Mouse (Mus musculus) liver, embryonic 18 days (tissue): ENCODE results near the gene Dhx29. TPM values are rescaled to one million over a fixed set of nuclear protein-coding genes. Genes with fewer than 3 reads are reported as not detected.

Experiments
- polyA plus RNA-seq: library from polyadenylated mRNA; depleted of rRNA; stranded (reverse); fragments of >200 nt; gene quantifications from 2 replicates; pipeline ENCODE4 v1.2.3, GENCODE M21; 2012; rRNA removed

The Dhx29 gene
- polyA plus RNA-seq = 2.2 TPM in 2 replicates

DNA sequence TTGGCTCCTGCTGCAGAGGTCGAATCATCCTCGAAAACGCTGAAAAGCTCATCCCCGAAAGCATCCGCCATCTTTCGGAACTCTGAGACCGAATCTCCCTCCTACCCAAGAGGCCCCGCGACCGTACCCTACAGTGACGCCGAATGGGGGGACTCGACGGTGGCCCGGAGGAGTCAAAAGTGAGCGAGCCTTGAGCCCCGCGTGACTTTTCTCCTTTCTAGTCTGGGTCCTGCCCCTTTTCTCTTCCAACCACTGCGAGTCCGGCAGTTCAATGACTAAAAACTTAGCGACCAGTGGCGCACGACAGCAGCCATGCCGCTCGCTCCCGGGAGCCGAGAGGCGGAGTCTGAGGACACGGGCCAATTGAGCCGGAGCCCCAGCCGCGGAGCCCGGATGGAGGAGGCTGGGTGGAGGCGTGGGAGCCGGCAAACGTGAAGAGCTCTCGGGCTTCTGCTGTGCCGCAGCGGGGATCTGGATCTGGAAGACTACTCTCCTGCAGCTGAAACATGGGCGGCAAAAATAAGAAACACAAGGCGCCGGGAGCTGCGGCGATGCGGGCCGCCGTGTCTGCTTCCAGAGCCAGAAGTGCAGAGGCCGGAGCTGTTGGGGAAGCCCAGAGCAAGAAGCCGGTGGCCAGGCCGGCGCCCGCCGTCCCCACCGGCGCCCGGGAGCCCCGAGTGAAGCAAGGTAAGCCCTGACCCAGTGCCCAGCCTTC lies at the start of gene Dhx29, which contains the start of gene Mtrex:
Gene Dhx29, plus strand, starts transcription at position 168 of the 715 bp plus-strand sequence.
Gene Mtrex, minus strand, starts transcription at position 112 of the 715 bp plus-strand sequence.

DNA sequence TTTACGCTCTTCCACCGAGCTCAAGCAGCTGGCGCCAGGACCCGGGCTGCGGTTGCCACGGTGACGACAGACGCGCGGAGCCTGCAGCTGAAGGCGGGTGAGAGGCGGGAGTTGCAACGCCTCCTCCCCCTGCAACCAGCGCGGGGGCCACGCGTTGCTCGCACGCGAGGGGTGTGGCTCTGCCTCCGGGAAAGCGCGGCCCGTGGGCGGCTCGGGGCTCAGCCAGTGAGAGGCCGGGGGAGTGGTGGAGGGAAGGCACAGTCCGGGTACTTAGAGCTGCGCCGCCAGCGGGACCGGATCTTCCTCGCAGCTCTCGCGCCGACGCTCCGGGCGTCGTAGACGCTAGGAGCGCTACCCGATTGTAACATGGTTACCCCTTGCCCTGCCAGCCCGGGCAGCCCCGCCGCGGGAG lies 60.3 kb downstream of the Dhx29 start, which contains the start of gene Ccno:
Gene Ccno, plus strand, starts transcription at position 271 of the 412 bp plus-strand sequence.

DNA sequence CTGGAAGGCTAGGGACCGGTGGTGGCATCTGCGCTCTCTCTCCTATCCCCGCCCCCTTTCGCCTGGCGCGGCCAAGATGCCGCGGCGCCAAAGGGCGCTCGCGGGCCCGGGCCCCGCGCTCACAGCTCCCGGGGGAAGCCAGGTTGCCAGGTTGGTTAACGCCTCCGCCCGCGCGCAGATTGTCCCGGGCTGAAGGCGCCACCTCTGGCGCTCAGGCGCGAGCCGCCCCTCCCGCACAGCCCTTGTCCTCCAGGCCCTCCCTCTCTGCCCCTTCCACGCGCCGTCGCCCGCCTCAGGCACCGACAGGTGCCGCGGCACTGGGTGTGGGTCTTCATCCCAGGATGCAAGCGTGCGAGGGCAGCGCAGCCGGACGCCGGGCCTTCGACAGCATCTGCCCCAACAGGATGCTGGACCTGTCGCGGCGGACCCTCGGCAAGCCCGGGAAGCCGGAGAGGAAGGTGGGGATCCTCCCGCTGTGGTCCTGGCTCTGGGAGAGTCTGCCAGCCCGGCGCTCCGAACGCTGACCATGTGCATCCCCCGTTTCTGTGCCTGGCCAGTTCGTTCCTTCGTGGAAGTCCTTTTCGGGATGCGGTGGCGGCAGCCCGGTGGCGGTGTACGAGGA lies 66.4 kb downstream of the Dhx29 start, which contains the start of gene Mcidas:
Gene Mcidas, plus strand, starts transcription at position 315 of the 622 bp plus-strand sequence.

Other genes starting within 250 kb of the Dhx29 start
- gene Plpp1, start 126.7 kb upstream of the Dhx29 start, polyA plus RNA-seq = 24.5 and 27.2 TPM in 2 replicates
- 12.5 and 12.9 TPM in 2 replicates for gene Mtrex, start 56 bp upstream of the Dhx29 start, polyA plus RNA-seq
- 1.0 and 1.1 TPM in 2 replicates for gene Ccno, start 60.3 kb downstream of the Dhx29 start, polyA plus RNA-seq
- not detected in 2 replicates for gene Mcidas, start 66.4 kb downstream of the Dhx29 start, polyA plus RNA-seq
- gene Cdc20b, start 107.7 kb downstream of the Dhx29 start, polyA plus RNA-seq = not detected in 2 replicates
- gene Gpx8, start 119.0 kb downstream of the Dhx29 start, polyA plus RNA-seq = 3.0 and 3.3 TPM in 2 replicates
- 5.6 and 10.6 TPM in 2 replicates for gene Gzma, start 173.5 kb downstream of the Dhx29 start, polyA plus RNA-seq